In genomic region chr1:154982836-154983235, GRCm38 (mm10) we compare ENCODE assay signal across 16 mouse cellular contexts.
DNase-seq lines count a peak whose midpoint lies in the region; ATAC-seq lines count a peak whose summit lies in the region.
"Had no signal": no experiment of that assay in that cellular context is flagged by ENCODE, and none has a peak within 500 bp of the region (broad histone marks: within the 10 kb centered on the region; RNA-seq: fewer than 3 reads in every experiment).

No protein-coding gene starts in this region.

- 93% methylated on average over 9 of the region's 9 CpGs for WGBS in midbrain, embryonic 16.5 days

- no peak overlapping the region for H3K4me2 ChIP-seq in midbrain, embryonic 16.5 days (ENCODE audit: low read length)
- H3K4me2 ChIP-seq: embryonic facial prominence, embryonic 12.5 days; heart, embryonic 15.5 days; liver, embryonic 11.5 days; neural tube, embryonic 12.5 days; stomach, embryonic 15.5 days had no signal

- peak; percentile 52 to 55 for DNase-seq in cerebellum, postnatal 36 days
- DNase-seq in cerebellum, adult 8-10 months = no peak
- DNase-seq in adrenal gland, adult (ENCODE audit: inconsistent age in 2 of 2, low spot score in 1 of 2) = peak; percentile 65 to 88
- peak; percentile 58 for DNase-seq in adrenal gland, postnatal 25 days
- peak; percentile 58 to 69 for DNase-seq in gastrocnemius, postnatal 36 days
- no peak for DNase-seq in thymus, postnatal 4 days
- DNase-seq: kidney, adult 2 months; kidney, postnatal 36 days; thymus, postnatal 25 days had no signal

- intact Hi-C loops in gastrocnemius, postnatal 36 days (cut with DNase I) = no loop called here

- H3K36me3 ChIP-seq in midbrain, embryonic 16.5 days (ENCODE audit: control insufficient read depth, insufficient read depth, low read length) = no peaks in the 10 kb centered on the region
- H3K36me3 ChIP-seq: embryonic facial prominence, embryonic 12.5 days; heart, embryonic 15.5 days; neural tube, embryonic 12.5 days; stomach, embryonic 15.5 days had no signal

- H3K4me3 ChIP-seq in midbrain, embryonic 16.5 days (ENCODE audit: low read depth, low read length) = no peak overlapping the region
- H3K4me3 ChIP-seq: embryonic facial prominence, embryonic 12.5 days; heart, embryonic 15.5 days; megakaryocyte, embryonic 14.5 days; neural tube, embryonic 12.5 days; stomach, embryonic 15.5 days had no signal

- no peak overlapping the region for H3K27ac ChIP-seq in midbrain, embryonic 16.5 days (ENCODE audit: low read length)
- H3K27ac ChIP-seq: embryonic facial prominence, embryonic 12.5 days; heart, embryonic 15.5 days; neural tube, embryonic 12.5 days; stomach, embryonic 15.5 days had no signal

- no peak for ATAC-seq in midbrain, embryonic 16.5 days

- H3K9me3 ChIP-seq in midbrain, embryonic 16.5 days (replicated peaks; ENCODE audit: control insufficient read depth, low read length, poor library complexity, severe bottlenecking) = no peaks in the 10 kb centered on the region
- H3K9me3 ChIP-seq: embryonic facial prominence, embryonic 12.5 days; heart, embryonic 15.5 days; megakaryocyte, embryonic 14.5 days; neural tube, embryonic 12.5 days; stomach, embryonic 15.5 days had no signal

- no peaks in the 10 kb centered on the region for H3K27me3 ChIP-seq in midbrain, embryonic 16.5 days (ENCODE audit: control insufficient read depth, insufficient read depth, low read depth, low read length)
- H3K27me3 ChIP-seq: embryonic facial prominence, embryonic 12.5 days; heart, embryonic 15.5 days; neural tube, embryonic 12.5 days; stomach, embryonic 15.5 days had no signal

- H3K4me1 ChIP-seq in midbrain, embryonic 16.5 days (ENCODE audit: control insufficient read depth, insufficient read depth, low read length) = no peaks in the 10 kb centered on the region
- H3K4me1 ChIP-seq: embryonic facial prominence, embryonic 12.5 days; megakaryocyte, embryonic 14.5 days; neural tube, embryonic 12.5 days had no signal

- no peak overlapping the region for H3K9ac ChIP-seq in midbrain, embryonic 16.5 days (ENCODE audit: low read depth, low read length)
- H3K9ac ChIP-seq: embryonic facial prominence, embryonic 12.5 days; heart, embryonic 15.5 days; neural tube, embryonic 12.5 days; stomach, embryonic 15.5 days had no signal

Comparison
In these comparisons a context has a peak if more than half of its experiments do, and no peak if none do; other contexts are left out.
1. DNase-seq: peak in cerebellum, postnatal 36 days (2 of 2), adrenal gland, adult (2 of 2), adrenal gland, postnatal 25 days (single experiment) and gastrocnemius, postnatal 36 days (2 of 2); none in cerebellum, adult 8-10 months (single experiment) and thymus, postnatal 4 days (single experiment).